Mouse (Mus musculus) spleen, adult 2 months (tissue): ENCODE data around the gene Ndufaf8.

ENCODE experiments used
- CTCF ChIP-seq: fragments of 200-500 bp; IDR thresholded peaks from 2 replicates; pipeline ENCODE4 v1.5.1; 2011; ENCODE audit warnings: mild to moderate bottlenecking, inconsistent platforms; ENCODE audit not compliant: insufficient read depth, insufficient read length, insufficient replicate concordance; ENCODE audit errors: extremely low read depth
- POLR2A ChIP-seq: fragments of 200-500 bp; IDR thresholded peaks from 2 replicates; pipeline ENCODE4 v1.6.1; 2011; ENCODE audit warnings: low read depth, low read length, inconsistent platforms

GRCm38 (mm10) chr11:120149510-120150200 lies 50.9 kb downstream of the Ndufaf8 start:
- TF ChIP-seq POLR2A (no peak), CTCF (no peak)
